Mouse (Mus musculus) central nervous system, embryonic 11.5 days (tissue): ENCODE measurements around the gene Defb23. TPM values are rescaled to one million over a fixed set of nuclear protein-coding genes. Genes with fewer than 3 reads are reported as not detected.

ENCODE experiments used
- polyA plus RNA-seq: library from polyadenylated mRNA; depleted of rRNA; stranded (reverse); fragments of >200 nt; gene quantifications from 2 replicates; pipeline ENCODE4 v1.2.3, GENCODE M21; 2012; rRNA removed

Defb23 gene
- not detected in 2 replicates for polyA plus RNA-seq

DNA sequence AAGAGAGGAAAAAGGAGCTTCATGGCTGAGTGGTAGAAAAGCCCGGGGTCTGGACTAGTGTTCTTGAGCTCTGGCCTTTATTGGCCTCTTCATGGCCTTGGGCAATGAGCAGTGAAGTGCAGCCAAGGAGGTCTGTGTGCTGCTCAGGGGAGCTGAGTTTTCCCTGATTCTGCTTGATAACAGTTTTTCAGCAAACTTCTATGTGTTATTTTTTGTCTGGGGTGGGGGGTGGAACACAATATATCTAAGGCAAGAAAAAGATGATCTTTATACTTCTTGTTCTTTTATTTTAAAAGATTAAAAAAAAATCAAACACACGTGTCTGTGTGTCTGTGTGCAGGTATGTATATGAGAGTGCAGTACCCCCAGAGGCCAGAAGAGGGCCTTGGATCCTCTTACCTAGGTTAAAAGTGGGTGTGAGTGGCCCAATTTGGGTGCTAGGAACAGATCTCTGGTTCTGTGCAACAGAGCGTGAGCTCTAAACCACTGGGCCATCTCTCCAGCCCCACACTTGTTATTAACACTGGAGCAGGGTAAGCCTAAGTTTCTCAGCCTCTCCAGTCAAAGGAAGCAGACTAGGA, at the start of gene Defb23:
TSS of gene Defb23 (minus strand) at position 51 of the 581 bp plus-strand sequence.

DNA sequence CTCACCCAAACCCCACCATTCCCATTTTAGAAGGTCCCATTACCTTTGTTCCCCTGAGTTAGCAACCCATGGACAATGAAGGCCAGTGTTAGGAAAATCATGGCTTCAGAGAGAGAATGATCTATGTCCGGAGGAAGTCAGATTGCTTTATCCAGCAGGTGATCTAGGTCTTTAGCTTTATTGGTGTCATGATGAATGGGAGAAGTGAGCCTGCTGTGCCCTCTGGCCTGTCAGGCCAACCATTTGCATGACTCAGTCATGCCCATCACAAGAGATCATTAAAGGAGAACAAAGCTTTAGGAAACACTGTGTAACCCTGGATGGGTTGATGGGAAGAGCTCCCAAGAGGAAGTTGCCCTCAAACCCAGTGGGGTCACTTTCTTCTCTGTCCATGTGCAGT, 47.2 kb upstream of the Defb23 start, which contains the start of gene Defb26:
TSS of gene Defb26 (minus strand) at position 101 of the 400 bp plus-strand sequence.

DNA sequence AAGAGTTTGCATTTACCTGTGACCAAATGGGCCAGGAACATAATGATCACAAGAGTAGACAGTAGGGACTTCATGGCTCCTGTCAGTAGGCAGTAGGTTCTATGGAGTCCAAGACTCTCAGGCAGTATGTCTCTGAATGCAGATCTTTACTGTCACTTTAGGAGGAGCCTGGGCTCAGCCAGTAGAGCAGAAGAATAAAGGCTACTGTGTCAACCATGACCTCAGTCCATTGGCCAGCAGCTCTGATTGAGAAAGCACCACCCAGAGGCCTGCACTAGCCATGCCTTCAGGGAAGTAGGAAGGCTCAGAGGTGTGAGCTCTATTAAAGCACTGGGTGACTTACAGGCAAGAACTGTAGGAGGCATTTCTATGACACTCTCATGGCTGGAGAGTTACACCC, 25.6 kb upstream of the Defb23 start, which contains the start of gene Defb22:
TSS of gene Defb22 (minus strand) at position 101 of the 400 bp plus-strand sequence.

DNA sequence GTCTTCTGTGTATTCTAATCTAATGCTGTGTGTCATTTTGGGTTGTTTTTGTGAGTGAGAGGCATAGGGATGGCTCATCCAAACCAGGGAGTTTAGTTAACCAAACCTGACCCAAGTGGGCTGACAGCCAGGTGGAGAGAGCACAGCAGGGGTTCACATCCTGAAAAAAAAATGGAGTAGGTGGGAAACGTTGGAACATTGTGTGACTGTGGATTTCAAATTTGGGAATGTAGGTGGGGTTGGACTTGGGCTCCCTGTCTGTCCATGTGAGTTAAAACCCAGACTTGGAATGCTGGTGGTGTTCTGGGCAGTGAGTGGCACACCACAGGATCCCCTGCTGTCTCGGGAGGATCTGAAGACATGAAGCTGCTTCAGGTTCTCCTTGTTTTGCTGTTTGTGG, 12.3 kb upstream of the Defb23 start, which contains the start of gene Defb20:
TSS of gene Defb20 (plus strand) at position 301 of the 400 bp plus-strand sequence.

DNA sequence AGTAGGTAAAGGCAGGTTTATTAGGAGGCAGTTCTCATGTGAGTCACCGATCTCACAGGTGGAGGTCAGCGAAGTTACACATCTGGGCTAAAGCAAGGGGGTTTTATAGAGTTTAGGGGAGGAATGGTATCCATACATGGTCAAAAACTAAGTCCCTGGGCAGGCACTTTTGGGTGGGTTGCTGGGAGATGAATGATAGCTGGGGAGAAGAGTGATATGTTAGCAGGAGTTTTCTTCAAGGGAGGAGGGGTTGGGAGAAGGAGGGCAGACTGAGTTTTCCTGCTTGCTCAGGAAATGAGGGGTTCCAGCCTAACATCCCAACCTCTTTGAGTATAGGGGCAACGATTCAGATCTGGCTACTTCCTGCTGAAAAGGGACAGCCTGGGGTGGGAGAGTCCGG, 49.1 kb downstream of the Defb23 start, which contains the start of gene 6820408C15Rik:
TSS of gene 6820408C15Rik (plus strand) at position 301 of the 400 bp plus-strand sequence.

DNA sequence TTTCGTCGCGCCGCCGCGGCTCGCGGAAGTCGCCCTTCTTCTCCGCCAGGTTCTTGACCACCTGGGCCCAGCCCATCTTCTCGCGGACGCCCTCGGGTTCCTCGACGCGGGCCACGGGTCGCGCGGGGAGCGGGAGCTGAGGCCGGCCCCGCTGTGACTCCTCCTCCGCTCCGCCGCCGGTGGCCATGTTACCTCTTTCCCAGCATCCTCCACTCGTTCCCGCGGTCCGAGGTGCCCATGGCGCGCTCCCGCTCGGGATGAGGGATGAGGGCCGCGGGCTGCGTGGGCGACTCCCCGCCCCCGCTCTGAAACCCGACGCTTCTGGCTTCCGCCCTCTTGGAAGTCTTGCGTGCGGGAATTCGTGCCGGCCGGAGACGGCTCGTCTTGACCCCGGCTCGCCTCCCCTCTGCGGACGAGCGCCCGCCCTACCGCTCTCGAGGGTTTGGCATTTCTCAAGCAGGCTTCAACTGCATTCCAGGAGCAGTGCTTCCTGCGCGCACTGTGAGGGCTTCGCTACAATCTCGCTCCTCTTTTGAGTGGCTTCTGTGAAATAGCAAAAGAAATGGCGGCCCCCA, 49.7 kb downstream of the Defb23 start, which contains the start of gene Zcchc3:
TSS of gene Zcchc3 (minus strand) at position 437 of the 575 bp plus-strand sequence.

Other genes with a start within 250 kb of the Defb23 start
- 81.5 and 106 TPM in 2 replicates for gene Csnk2a1, start 237.8 kb downstream of the Defb23 start, polyA plus RNA-seq
- gene Tbc1d20, start 170.8 kb downstream of the Defb23 start, polyA plus RNA-seq: 27.5 and 39.2 TPM in 2 replicates
- 145 and 183 TPM in 2 replicates for gene Rbck1, start 132.0 kb downstream of the Defb23 start, polyA plus RNA-seq
- gene Trib3, start 120.6 kb downstream of the Defb23 start, polyA plus RNA-seq: 1.2 and 1.3 TPM in 2 replicates
- gene Nrsn2, start 88.0 kb downstream of the Defb23 start, polyA plus RNA-seq: 4.1 and 6.5 TPM in 2 replicates
- gene Sox12, start 66.6 kb downstream of the Defb23 start, polyA plus RNA-seq: 51.5 and 69.9 TPM in 2 replicates
- 42.1 and 60.6 TPM in 2 replicates for gene Zcchc3, start 49.6 kb downstream of the Defb23 start, polyA plus RNA-seq
- 1.0 and 1.4 TPM in 2 replicates for gene 6820408C15Rik, start 49.0 kb downstream of the Defb23 start, polyA plus RNA-seq
- gene Defb20, start 12.4 kb upstream of the Defb23 start, polyA plus RNA-seq: not detected in 2 replicates
- not detected in 2 replicates for gene Defb22, start 25.5 kb upstream of the Defb23 start, polyA plus RNA-seq
- not detected in 2 replicates for gene Defb26, start 47.1 kb upstream of the Defb23 start, polyA plus RNA-seq
- not detected in 2 replicates for gene Defb28, start 53.6 kb upstream of the Defb23 start, polyA plus RNA-seq
- not detected in 2 replicates for gene Defb29, start 75.5 kb upstream of the Defb23 start, polyA plus RNA-seq
- not detected in 2 replicates for gene Gm17416, start 104.7 kb upstream of the Defb23 start, polyA plus RNA-seq
- not detected in 2 replicates for gene Defb21, start 108.1 kb upstream of the Defb23 start, polyA plus RNA-seq
- gene Defb19, start 115.7 kb upstream of the Defb23 start, polyA plus RNA-seq: not detected in 2 replicates
- gene Defb45, start 134.8 kb upstream of the Defb23 start, polyA plus RNA-seq: not detected in 2 replicates
- not detected in 2 replicates for gene Defb36, start 139.7 kb upstream of the Defb23 start, polyA plus RNA-seq
- gene Defb25, start 158.4 kb upstream of the Defb23 start, polyA plus RNA-seq: 0.56 TPM in 1 of 2 replicates, not detected in the other
- 0.23 and 1.1 TPM in 2 replicates for gene Rem1, start 162.3 kb upstream of the Defb23 start, polyA plus RNA-seq
- 99.6 and 122 TPM in 2 replicates for gene H13, start 204.8 kb upstream of the Defb23 start, polyA plus RNA-seq
- gene Mcts2, start 222.4 kb upstream of the Defb23 start, polyA plus RNA-seq: 20.2 and 36.9 TPM in 2 replicates